Mouse (Mus musculus): ENCODE measurements around the gene Sfi1.

DNA sequence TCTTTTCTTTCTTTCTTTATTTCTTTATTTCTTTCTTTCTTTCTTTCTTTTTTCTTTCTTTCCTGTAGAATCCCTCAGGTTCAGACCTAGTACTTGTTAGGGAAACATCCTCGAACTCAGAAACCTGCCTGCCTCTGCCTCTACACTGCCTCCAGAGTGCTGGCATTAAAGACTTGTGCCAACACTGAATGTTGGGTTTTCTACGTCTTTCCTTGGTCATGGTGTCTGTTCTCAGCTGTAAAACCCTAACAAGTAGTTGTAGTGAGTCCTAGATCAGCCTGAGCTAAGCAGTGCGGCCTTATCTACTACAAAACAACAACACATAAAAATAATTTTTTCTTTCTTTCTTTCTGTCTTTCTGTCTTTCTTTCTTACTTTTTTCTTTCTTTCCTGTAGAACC lies 78.9 kb downstream of the Sfi1 start:
- TF ChIP-seq POLR2A (IDR thresholded peaks at IDR 0.05; ENCODE audit: insufficient read depth, low read depth, low read length) (no peak), CTCF (IDR thresholded peaks at IDR 0.05) (no peak)

All from heart, adult 2 months (tissue).